Mouse (Mus musculus) right cerebral cortex, postnatal 14 days (tissue): Measurements from ENCODE around the gene 4930469K13Rik.

Experiments used
- DNase-seq: peaks from one replicate; pipeline ENCODE4 v3.0.0; 2022

4930469K13Rik gene

GRCm38 (mm10) chr11:33932386-33933111, 165.8 kb downstream of the 4930469K13Rik start:
- DNase-seq: no peak

DNA sequence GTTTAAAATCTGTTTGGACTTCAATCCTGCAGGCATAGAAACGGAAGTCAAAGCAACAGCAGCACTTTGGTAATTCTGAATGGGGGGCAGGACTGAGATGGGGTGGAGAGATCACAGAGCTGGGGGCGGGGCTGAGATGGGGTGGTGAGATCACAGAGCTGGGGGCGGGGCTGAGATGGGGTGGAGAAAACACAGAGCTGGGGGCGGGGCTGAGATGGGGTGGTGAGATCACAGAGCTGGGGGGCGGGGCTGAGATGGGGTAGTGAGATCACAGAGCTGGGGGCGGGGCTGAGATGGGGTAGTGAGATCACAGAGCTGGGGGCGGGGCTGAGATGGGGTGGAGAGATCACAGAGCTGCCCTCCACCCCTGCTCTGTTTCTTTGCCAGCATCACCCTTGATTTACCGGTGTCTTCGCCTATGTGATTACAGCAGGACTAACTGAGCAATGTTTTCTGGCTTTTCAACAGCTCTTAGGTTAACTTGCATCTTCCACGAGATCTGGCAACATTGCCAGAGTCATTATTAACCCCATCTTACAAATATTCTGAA, 166.4 kb downstream of the 4930469K13Rik start:
- no peak for DNase-seq

GRCm38 (mm10) chr11:33929412-33929811, 168.9 kb downstream of the 4930469K13Rik start:
- no peak for DNase-seq

DNA sequence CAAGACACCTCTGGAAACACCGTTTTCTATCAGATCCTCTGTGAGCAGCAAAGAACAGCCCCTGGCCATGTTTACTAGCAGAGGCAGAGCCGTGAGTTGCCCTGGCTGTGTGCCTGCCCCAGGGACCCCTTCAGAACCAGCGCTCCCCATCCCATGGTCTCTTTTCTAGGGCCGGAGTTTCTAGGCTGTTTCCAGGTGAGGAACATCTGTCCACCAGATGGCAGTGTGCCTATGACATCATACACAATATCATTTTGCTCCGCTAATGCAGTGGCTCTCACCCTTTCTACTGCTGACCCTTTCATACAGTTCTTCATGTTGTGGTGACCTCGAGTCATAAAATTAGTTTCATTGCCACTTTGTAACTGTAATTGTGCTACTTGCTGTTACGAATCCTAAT, 169.7 kb downstream of the 4930469K13Rik start:
- peak; percentile 45 for DNase-seq

GRCm38 (mm10) chr11:33927836-33928235, 170.5 kb downstream of the 4930469K13Rik start:
- DNase-seq: no peak

DNA sequence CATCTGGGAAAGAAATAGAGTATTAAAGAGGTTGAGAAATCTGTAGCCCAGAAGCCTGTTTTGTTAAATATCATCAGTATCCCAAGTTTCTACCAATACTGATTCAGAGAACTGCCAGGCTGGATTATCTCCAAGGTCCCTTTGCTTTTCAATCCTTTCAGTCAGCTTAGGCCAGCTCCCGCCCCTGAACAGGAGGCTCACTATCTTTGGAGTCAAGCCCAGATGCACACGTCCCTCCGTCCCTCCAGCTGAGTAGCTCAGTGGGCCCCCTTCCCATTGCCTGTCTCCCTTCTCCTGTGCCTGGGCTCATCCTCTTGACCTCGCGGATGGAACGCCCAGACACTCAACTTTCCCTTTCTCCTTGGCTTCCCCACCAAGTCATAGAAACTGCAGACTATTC, 171.0 kb downstream of the 4930469K13Rik start:
- no peak for DNase-seq

GRCm38 (mm10) chr11:33926551-33926950, 171.8 kb downstream of the 4930469K13Rik start:
- DNase-seq: no peak

GRCm38 (mm10) chr11:33925778-33926177, 172.6 kb downstream of the 4930469K13Rik start:
- no peak for DNase-seq
